20 mouse cellular contexts compared by ENCODE assay signal in genomic region chr6:52241001-52241621, GRCm38 (mm10). TPM values are rescaled to one million over a fixed set of nuclear protein-coding genes. Genes with fewer than 3 reads are reported as not detected.
DNase-seq lines count a peak whose midpoint lies in the region; ATAC-seq lines count a peak whose summit lies in the region.
"Had no signal": no experiment of that assay in that cellular context is flagged by ENCODE, and none has a peak within 500 bp of the region (broad histone marks: within the 10 kb centered on the region; RNA-seq: fewer than 3 reads in every experiment).

No protein-coding gene starts in this region.

- no peak overlapping the region for H3K27ac ChIP-seq in forebrain, embryonic 11.5 days (ENCODE audit: low read depth, low read length)
- no peak overlapping the region for H3K27ac ChIP-seq in forebrain, embryonic 10.5 days
- peak overlapping the region; percentile 99 for H3K27ac ChIP-seq in kidney, embryonic 16.5 days (ENCODE audit: low read length)
- H3K27ac ChIP-seq in limb, embryonic 11.5 days (replicated peaks; ENCODE audit: low read depth, low read length), result peak overlapping the region; percentile 99
- peak overlapping the region; percentile 91 for H3K27ac ChIP-seq in neural tube, embryonic 15.5 days (replicated peaks)
- H3K27ac ChIP-seq: heart, embryonic 13.5 days; liver, embryonic 12.5 days had no signal

- DNase-seq in forebrain, embryonic 11.5 days (ENCODE audit: low spot score), result peak; percentile 46
- no peak for DNase-seq in forebrain, embryonic 10.5 days (ENCODE audit: extremely low spot score, low spot score)
- no peak for DNase-seq in kidney, adult 18-20 months
- DNase-seq in limb, embryonic 11.5 days (ENCODE audit: low spot score), result peak; percentile 68
- DNase-seq in adrenal gland, adult 2 months, result no peak

- no peaks in the 10 kb centered on the region for H3K36me3 ChIP-seq in forebrain, embryonic 11.5 days (ENCODE audit: control insufficient read depth, insufficient read depth, low read length)
- H3K36me3 ChIP-seq in forebrain, embryonic 10.5 days (replicated peaks), result no peaks in the 10 kb centered on the region
- H3K36me3 ChIP-seq in kidney, embryonic 16.5 days (ENCODE audit: insufficient read depth, low read length), result no peaks in the 10 kb centered on the region; the same call in 1 of the 2 replicates
- no peaks in the 10 kb centered on the region for H3K36me3 ChIP-seq in limb, embryonic 11.5 days (ENCODE audit: control insufficient read depth, insufficient read depth, low read length)
- no peaks in the 10 kb centered on the region for H3K36me3 ChIP-seq in neural tube, embryonic 15.5 days
- H3K36me3 ChIP-seq: heart, embryonic 13.5 days; liver, embryonic 12.5 days had no signal

- ATAC-seq in forebrain, embryonic 11.5 days (replicated peaks; ENCODE audit: low FRiP score), result no peak
- 0 out of 2 replicates have a peak, but pooled peaks have one; percentile 26 for ATAC-seq in kidney, embryonic 16.5 days (ENCODE audit: low FRiP score, low TSS enrichment)
- no peak for ATAC-seq in limb, embryonic 11.5 days (ENCODE audit: insufficient number of reproducible peaks, low FRiP score, low TSS enrichment, low read depth)
- ATAC-seq in neural tube, embryonic 15.5 days (ENCODE audit: low FRiP score), result peak; percentile 14; the same call in 1 of the 2 replicates
- ATAC-seq in erythroid progenitor cell, adult 5-6 weeks (replicated peaks; ENCODE audit: low FRiP score, poor library complexity, severe bottlenecking), result no peak
- ATAC-seq: liver, embryonic 12.5 days; midbrain, embryonic 16.5 days had no signal

- no peak overlapping the region for H3K9ac ChIP-seq in forebrain, embryonic 11.5 days (ENCODE audit: low read length)
- peak overlapping the region; percentile 98 for H3K9ac ChIP-seq in kidney, embryonic 16.5 days (replicated peaks; ENCODE audit: low read length)
- H3K9ac ChIP-seq in limb, embryonic 11.5 days (ENCODE audit: low read length), result peak overlapping the region; percentile 100
- no peak overlapping the region for H3K9ac ChIP-seq in neural tube, embryonic 15.5 days (replicated peaks)
- H3K9ac ChIP-seq: heart, embryonic 13.5 days; liver, embryonic 12.5 days had no signal

- H3K4me1 ChIP-seq in forebrain, embryonic 11.5 days (replicated peaks; ENCODE audit: control insufficient read depth, insufficient read depth, low read length), result 0 out of 2 replicates have a peak, but pooled peaks cover 3% of the 10 kb centered on the region
- peaks cover 17% of the 10 kb centered on the region for H3K4me1 ChIP-seq in forebrain, embryonic 10.5 days
- H3K4me1 ChIP-seq in kidney, embryonic 16.5 days (ENCODE audit: insufficient read depth, low read length), result peaks cover 32% of the 10 kb centered on the region
- peaks cover 15% of the 10 kb centered on the region for H3K4me1 ChIP-seq in limb, embryonic 11.5 days (ENCODE audit: control insufficient read depth, insufficient read depth, low read length)
- H3K4me1 ChIP-seq in neural tube, embryonic 15.5 days, result peaks cover 23% of the 10 kb centered on the region

- H3K4me2 ChIP-seq in forebrain, embryonic 11.5 days (ENCODE audit: low read depth, low read length, severe bottlenecking), result no peak overlapping the region
- H3K4me2 ChIP-seq in kidney, embryonic 16.5 days (replicated peaks; ENCODE audit: low read depth, low read length), result peak overlapping the region; percentile 84
- peak overlapping the region; percentile 83 for H3K4me2 ChIP-seq in limb, embryonic 11.5 days (ENCODE audit: low read depth, severe bottlenecking)
- peak overlapping the region; percentile 57 for H3K4me2 ChIP-seq in neural tube, embryonic 15.5 days
- H3K4me2 ChIP-seq: liver, embryonic 12.5 days had no signal

- H3K27me3 ChIP-seq in forebrain, embryonic 11.5 days (ENCODE audit: control insufficient read depth, insufficient read depth, low read length), result peaks cover 95% of the 10 kb centered on the region
- H3K27me3 ChIP-seq in forebrain, embryonic 10.5 days (ENCODE audit: poor library complexity, severe bottlenecking), result peaks cover 100% of the 10 kb centered on the region
- 0 out of 2 replicates have a peak, but pooled peaks cover 3% of the 10 kb centered on the region for H3K27me3 ChIP-seq in kidney, embryonic 16.5 days (ENCODE audit: insufficient read depth, low read length)
- H3K27me3 ChIP-seq in limb, embryonic 11.5 days (ENCODE audit: control insufficient read depth, insufficient read depth, low read length), result no peaks in the 10 kb centered on the region
- peaks cover 59% of the 10 kb centered on the region for H3K27me3 ChIP-seq in neural tube, embryonic 15.5 days (replicated peaks)
- H3K27me3 ChIP-seq: CH12.LX had no signal

- no peak overlapping the region for H3K4me3 ChIP-seq in forebrain, embryonic 11.5 days (ENCODE audit: low read depth, low read length)
- H3K4me3 ChIP-seq in forebrain, embryonic 10.5 days, result no peak overlapping the region
- H3K4me3 ChIP-seq in kidney, embryonic 16.5 days (ENCODE audit: low read length), result peak overlapping the region; percentile 83
- peak overlapping the region; percentile 99 for H3K4me3 ChIP-seq in limb, embryonic 11.5 days (ENCODE audit: low read depth, low read length)
- peak overlapping the region; percentile 57; the same call in 1 of the 2 replicates for H3K4me3 ChIP-seq in neural tube, embryonic 15.5 days (replicated peaks)
- H3K4me3 ChIP-seq: erythroblast, embryonic 14.5 days; liver, embryonic 12.5 days had no signal

- H3K9me3 ChIP-seq in forebrain, embryonic 11.5 days (ENCODE audit: control insufficient read depth, low read length), result no peaks in the 10 kb centered on the region
- H3K9me3 ChIP-seq in forebrain, embryonic 10.5 days, result no peaks in the 10 kb centered on the region
- H3K9me3 ChIP-seq in kidney, embryonic 16.5 days (ENCODE audit: low read length), result no peaks in the 10 kb centered on the region
- H3K9me3 ChIP-seq in limb, embryonic 11.5 days (ENCODE audit: control insufficient read depth, low read length), result no peaks in the 10 kb centered on the region
- H3K9me3 ChIP-seq in neural tube, embryonic 15.5 days (replicated peaks), result no peaks in the 10 kb centered on the region
- H3K9me3 ChIP-seq: heart, embryonic 13.5 days; liver, embryonic 12.5 days; megakaryocyte, embryonic 14.5 days had no signal

- 6% methylated on average over 9 of the region's 9 CpGs for WGBS in forebrain, embryonic 11.5 days
- WGBS in forebrain, embryonic 10.5 days, result 3% methylated on average over 9 of the region's 9 CpGs
- WGBS in kidney, embryonic 16.5 days, result 10% methylated on average over 9 of the region's 9 CpGs
- 2% methylated on average over 9 of the region's 9 CpGs for WGBS in limb, embryonic 11.5 days
- 11% methylated on average over 9 of the region's 9 CpGs for WGBS in neural tube, embryonic 15.5 days

RNA-seq across cellular contexts. Expression of gene Hoxa10, which starts 0.5 kb away (rescaled TPM):
- polyA plus RNA-seq in forebrain, embryonic 11.5 days (2014; fragmentation: Nextera tagmentation; extraction: Ambion mirVana), result not detected in 2 replicates
- not detected in 2 replicates for polyA plus RNA-seq in forebrain, embryonic 10.5 days (2016; fragmentation: Nextera tagmentation; extraction: Ambion mirVana)
- 147 and 154 TPM in 2 replicates for polyA plus RNA-seq in kidney, embryonic 16.5 days (2015; fragmentation: Nextera tagmentation; extraction: Ambion mirVana)
- 274 and 278 TPM in 2 replicates for polyA plus RNA-seq in limb, embryonic 11.5 days (2014; fragmentation: Nextera tagmentation; extraction: Ambion mirVana)
- polyA plus RNA-seq in neural tube, embryonic 15.5 days (2015; fragmentation: Nextera tagmentation; extraction: Ambion mirVana), result 48.9 and 69.7 TPM in 2 replicates
- total RNA-seq in erythroid progenitor cell, adult 5-6 weeks (2015; ENCODE audit: low replicate concordance), result not detected in 2 replicates
- total RNA-seq in erythroid progenitor cell, adult 5-6 weeks (2017; ENCODE audit: low replicate concordance), result 0.15 TPM in 1 of 2 replicates, not detected in the other
- total RNA-seq in adrenal gland, adult 2 months (2021), result not detected
- polyA plus RNA-seq in adrenal gland, adult 2 months (2012; rRNA removed), result 0.22 TPM in 1 of 2 replicates, not detected in the other
- polyA plus RNA-seq: erythroblast, embryonic 14.5 days; heart, embryonic 13.5 days; inflammation-experienced regulatory T-cells, adult 6 months; lung, postnatal 0 days; midbrain, embryonic 16.5 days; spleen, adult 2 months had no signal

RNA-seq across cellular contexts. Expression of gene Hoxa11, which starts 4.5 kb away (rescaled TPM):
- polyA plus RNA-seq in forebrain, embryonic 11.5 days (2014; fragmentation: Nextera tagmentation; extraction: Ambion mirVana), result not detected in 2 replicates
- not detected in 2 replicates for polyA plus RNA-seq in forebrain, embryonic 10.5 days (2016; fragmentation: Nextera tagmentation; extraction: Ambion mirVana)
- 27.9 and 31.8 TPM in 2 replicates for polyA plus RNA-seq in kidney, embryonic 16.5 days (2015; fragmentation: Nextera tagmentation; extraction: Ambion mirVana)
- polyA plus RNA-seq in limb, embryonic 11.5 days (2014; fragmentation: Nextera tagmentation; extraction: Ambion mirVana), result 66.3 and 78.0 TPM in 2 replicates
- 4.3 and 9.6 TPM in 2 replicates for polyA plus RNA-seq in neural tube, embryonic 15.5 days (2015; fragmentation: Nextera tagmentation; extraction: Ambion mirVana)
- not detected in 2 replicates for total RNA-seq in erythroid progenitor cell, adult 5-6 weeks (2015; ENCODE audit: low replicate concordance)
- not detected in 2 replicates for total RNA-seq in erythroid progenitor cell, adult 5-6 weeks (2017; ENCODE audit: low replicate concordance)
- total RNA-seq in adrenal gland, adult 2 months (2021), result not detected
- polyA plus RNA-seq in adrenal gland, adult 2 months (2012; rRNA removed), result not detected in 2 replicates
- total RNA-seq: adrenal gland, postnatal 36 days; CH12.LX; hematopoietic stem cell, adult 5-6 weeks had no signal
- polyA plus RNA-seq: erythroblast, embryonic 14.5 days; heart, embryonic 13.5 days; inflammation-experienced regulatory T-cells, adult 6 months; liver, embryonic 12.5 days; lung, postnatal 0 days; midbrain, embryonic 16.5 days; spleen, adult 2 months; stomach, embryonic 16.5 days had no signal

RNA-seq across cellular contexts. Expression of gene Hoxa9, which starts 10.2 kb away (rescaled TPM):
- not detected in 2 replicates for polyA plus RNA-seq in forebrain, embryonic 11.5 days (2014; fragmentation: Nextera tagmentation; extraction: Ambion mirVana)
- polyA plus RNA-seq in forebrain, embryonic 10.5 days (2016; fragmentation: Nextera tagmentation; extraction: Ambion mirVana), result not detected in 2 replicates
- 56.6 and 56.8 TPM in 2 replicates for polyA plus RNA-seq in kidney, embryonic 16.5 days (2015; fragmentation: Nextera tagmentation; extraction: Ambion mirVana)
- 86.7 and 90.5 TPM in 2 replicates for polyA plus RNA-seq in limb, embryonic 11.5 days (2014; fragmentation: Nextera tagmentation; extraction: Ambion mirVana)
- 64.3 and 77.5 TPM in 2 replicates for polyA plus RNA-seq in neural tube, embryonic 15.5 days (2015; fragmentation: Nextera tagmentation; extraction: Ambion mirVana)
- total RNA-seq in erythroid progenitor cell, adult 5-6 weeks (2015; ENCODE audit: low replicate concordance), result 0.36 and 0.84 TPM in 2 replicates
- 4.5 TPM in 1 of 2 replicates, not detected in the other for total RNA-seq in erythroid progenitor cell, adult 5-6 weeks (2017; ENCODE audit: low replicate concordance)
- 1 to 10 TPM in 1 of 2 experiments, under 1 TPM in 1; 0.75 to 1.6 TPM for total RNA-seq in adrenal gland, adult 2 months (2021)
- 1.7 and 3.8 TPM in 2 replicates for polyA plus RNA-seq in adrenal gland, adult 2 months (2012; rRNA removed)
- polyA plus RNA-seq: erythroblast, embryonic 14.5 days; midbrain, embryonic 16.5 days had no signal

RNA-seq across cellular contexts. Expression of gene Hoxa7, which starts 19.5 kb away (rescaled TPM):
- polyA plus RNA-seq in forebrain, embryonic 11.5 days (2014; fragmentation: Nextera tagmentation; extraction: Ambion mirVana), result not detected in 2 replicates
- polyA plus RNA-seq in forebrain, embryonic 10.5 days (2016; fragmentation: Nextera tagmentation; extraction: Ambion mirVana), result not detected in 2 replicates
- polyA plus RNA-seq in kidney, embryonic 16.5 days (2015; fragmentation: Nextera tagmentation; extraction: Ambion mirVana), result 25.7 and 27.5 TPM in 2 replicates
- 14.7 and 16.2 TPM in 2 replicates for polyA plus RNA-seq in limb, embryonic 11.5 days (2014; fragmentation: Nextera tagmentation; extraction: Ambion mirVana)
- polyA plus RNA-seq in neural tube, embryonic 15.5 days (2015; fragmentation: Nextera tagmentation; extraction: Ambion mirVana), result 86.8 and 109 TPM in 2 replicates
- total RNA-seq in erythroid progenitor cell, adult 5-6 weeks (2015; ENCODE audit: low replicate concordance), result 1.1 and 8.4 TPM in 2 replicates
- 1.3 and 3.8 TPM in 2 replicates for total RNA-seq in erythroid progenitor cell, adult 5-6 weeks (2017; ENCODE audit: low replicate concordance)
- 10 to 100 TPM; 15.3 to 30.3 TPM for total RNA-seq in adrenal gland, adult 2 months (2021)
- polyA plus RNA-seq in adrenal gland, adult 2 months (2012; rRNA removed), result 21.3 and 26.8 TPM in 2 replicates
- polyA plus RNA-seq: inflammation-experienced regulatory T-cells, adult 6 months; midbrain, embryonic 16.5 days had no signal

RNA-seq across cellular contexts. Expression of gene Hoxa13, which starts 19.6 kb away (rescaled TPM):
- polyA plus RNA-seq in forebrain, embryonic 11.5 days (2014; fragmentation: Nextera tagmentation; extraction: Ambion mirVana), result not detected in 2 replicates
- polyA plus RNA-seq in forebrain, embryonic 10.5 days (2016; fragmentation: Nextera tagmentation; extraction: Ambion mirVana), result not detected in 2 replicates
- polyA plus RNA-seq in kidney, embryonic 16.5 days (2015; fragmentation: Nextera tagmentation; extraction: Ambion mirVana), result 0.15 TPM in 2 replicates
- polyA plus RNA-seq in limb, embryonic 11.5 days (2014; fragmentation: Nextera tagmentation; extraction: Ambion mirVana), result 25.1 and 29.7 TPM in 2 replicates
- polyA plus RNA-seq in neural tube, embryonic 15.5 days (2015; fragmentation: Nextera tagmentation; extraction: Ambion mirVana), result 0.08 and 0.26 TPM in 2 replicates
- total RNA-seq in erythroid progenitor cell, adult 5-6 weeks (2015; ENCODE audit: low replicate concordance), result not detected in 2 replicates
- not detected in 2 replicates for total RNA-seq in erythroid progenitor cell, adult 5-6 weeks (2017; ENCODE audit: low replicate concordance)
- not detected for total RNA-seq in adrenal gland, adult 2 months (2021)
- not detected in 2 replicates for polyA plus RNA-seq in adrenal gland, adult 2 months (2012; rRNA removed)
- total RNA-seq: adrenal gland, postnatal 36 days; hematopoietic stem cell, adult 5-6 weeks had no signal
- polyA plus RNA-seq: erythroblast, embryonic 14.5 days; heart, embryonic 13.5 days; inflammation-experienced regulatory T-cells, adult 6 months; liver, embryonic 12.5 days; lung, postnatal 0 days; midbrain, embryonic 16.5 days; spleen, adult 2 months; stomach, embryonic 16.5 days had no signal

Comparison
In these comparisons a context has a peak if more than half of its experiments do, and no peak if none do; other contexts are left out.
1. DNase-seq: peak in forebrain, embryonic 11.5 days (single experiment) and limb, embryonic 11.5 days (single experiment); none in forebrain, embryonic 10.5 days (single experiment), kidney, adult 18-20 months (single experiment) and adrenal gland, adult 2 months (single experiment).
2. ATAC-seq: peak in kidney, embryonic 16.5 days (single experiment) and neural tube, embryonic 15.5 days (single experiment); none in forebrain, embryonic 11.5 days (single experiment), limb, embryonic 11.5 days (single experiment) and erythroid progenitor cell, adult 5-6 weeks (single experiment).
3. H3K27ac ChIP-seq: peak in kidney, embryonic 16.5 days (single experiment), limb, embryonic 11.5 days (single experiment) and neural tube, embryonic 15.5 days (single experiment); none in forebrain, embryonic 11.5 days (single experiment) and forebrain, embryonic 10.5 days (single experiment).
4. H3K4me3 ChIP-seq: peak in kidney, embryonic 16.5 days (single experiment), limb, embryonic 11.5 days (single experiment) and neural tube, embryonic 15.5 days (single experiment); none in forebrain, embryonic 11.5 days (single experiment) and forebrain, embryonic 10.5 days (single experiment).
5. H3K9ac ChIP-seq: peak in kidney, embryonic 16.5 days (single experiment) and limb, embryonic 11.5 days (single experiment); none in forebrain, embryonic 11.5 days (single experiment) and neural tube, embryonic 15.5 days (single experiment).
6. RNA of gene Hoxa10, which starts 0.5 kb away (polyA plus RNA-seq): 274 to 278 TPM in limb, embryonic 11.5 days, 147 to 154 TPM in kidney, embryonic 16.5 days and 48.9 to 69.7 TPM in neural tube, embryonic 15.5 days; 0.22 TPM in adrenal gland, adult 2 months, not detected in forebrain, embryonic 11.5 days and not detected in forebrain, embryonic 10.5 days; every median in the first group is over 10 times any median in the second.
7. RNA of gene Hoxa9, which starts 10.2 kb away (polyA plus RNA-seq): 86.7 to 90.5 TPM in limb, embryonic 11.5 days, 64.3 to 77.5 TPM in neural tube, embryonic 15.5 days and 56.6 to 56.8 TPM in kidney, embryonic 16.5 days; 1.7 to 3.8 TPM in adrenal gland, adult 2 months, not detected in forebrain, embryonic 10.5 days and not detected in forebrain, embryonic 11.5 days; every median in the first group is over 10 times any median in the second.